Mouse (Mus musculus) lung, postnatal 0 days (tissue): ENCODE measurements around the gene Pi16.

ENCODE experiments used
- CTCF ChIP-seq: IDR thresholded peaks from 2 replicates; pipeline ENCODE4 v1.5.1; 2016; ENCODE audit warnings: antibody characterized with exemption, mild to moderate bottlenecking
- EP300 ChIP-seq: IDR thresholded peaks from 2 replicates; pipeline ENCODE4 v1.6.1; 2016; ENCODE audit warnings: antibody characterized with exemption, mild to moderate bottlenecking, control low read depth

- TF ChIP-seq CTCF, result no peak
- TF ChIP-seq EP300, result no peak
Measured at GRCm38 (mm10) chr17:29267931-29268681, 49.4 kb upstream of the Pi16 start.
